Mouse (Mus musculus): ENCODE results near the gene Dnmt3l. TPM values are rescaled to one million over a fixed set of nuclear protein-coding genes. Genes with fewer than 3 reads are reported as not detected.

Dnmt3l gene
- total and polyA plus RNA-seq, 3 experiments, result 0.16 TPM; not detected in 2

GRCm38 (mm10) chr10:78057056-78057455 lies 15.3 kb downstream of the Dnmt3l start:
- Histone ChIP-seq H3K9me3 (replicated peaks) (no peaks in the 10 kb centered on the region), H3K36me3 (replicated peaks) (no peaks in the 10 kb centered on the region), H3K4me3 (ENCODE audit: low read depth, low read length) (no peak overlapping the region), H3K4me1 (ENCODE audit: insufficient read depth, low read depth, low read length) (no peaks in the 10 kb centered on the region), H3K27me3 (ENCODE audit: insufficient read depth, low read length) (peaks cover 12% of the 10 kb centered on the region)
- TF ChIP-seq TAL1 (conservative IDR thresholded peaks at IDR 0.05; ENCODE audit: low read depth, low read length) (no peak), CTCF (IDR thresholded peaks at IDR 0.05; ENCODE audit: low read depth, low read length) (no peak), POLR2AphosphoS5 (IDR thresholded peaks at IDR 0.05; ENCODE audit: insufficient replicate concordance, low read depth, low read length) (no peak), GATA2 (IDR thresholded peaks at IDR 0.05; ENCODE audit: borderline replicate concordance, low read depth, low read length) (no peak), GATA1 (IDR thresholded peaks at IDR 0.05; ENCODE audit: borderline replicate concordance, low read length) (no peak)
- DNase-seq (ENCODE audit: low spot score) (no peak), ATAC-seq (ENCODE audit: extremely low read depth, insufficient number of reproducible peaks, low FRiP score, poor library complexity, severe bottlenecking) (no peak)

DNA sequence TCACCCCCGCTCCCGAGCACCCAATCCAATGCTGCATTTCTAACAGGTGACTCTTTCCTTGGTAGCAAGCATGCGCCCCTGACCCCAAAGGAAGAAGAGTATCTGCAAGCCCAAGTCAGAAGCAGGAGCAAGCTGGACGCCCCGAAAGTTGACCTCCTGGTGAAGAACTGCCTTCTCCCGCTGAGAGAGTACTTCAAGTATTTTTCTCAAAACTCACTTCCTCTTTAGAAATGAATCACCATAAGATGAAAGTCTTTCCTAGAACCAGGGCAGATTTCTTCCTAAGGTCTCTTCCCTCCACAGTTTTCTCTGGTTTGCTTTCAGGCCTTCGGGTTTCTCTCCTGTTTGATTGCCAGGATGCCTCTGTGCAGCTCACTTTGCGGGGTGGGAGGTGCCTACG lies 21.4 kb downstream of the Dnmt3l start:
- Histone ChIP-seq H3K9me3 (replicated peaks) (no peaks in the 10 kb centered on the region), H3K4me1 (ENCODE audit: insufficient read depth, low read depth, low read length) (no peaks in the 10 kb centered on the region), H3K36me3 (replicated peaks) (no peaks in the 10 kb centered on the region), H3K27me3 (ENCODE audit: insufficient read depth, low read length) (no peaks in the 10 kb centered on the region), H3K4me3 (ENCODE audit: low read depth, low read length) (no peak overlapping the region)
- ATAC-seq (ENCODE audit: extremely low read depth, insufficient number of reproducible peaks, low FRiP score, poor library complexity, severe bottlenecking) (no peak), DNase-seq (ENCODE audit: low spot score) (no peak)
- TF ChIP-seq CTCF (IDR thresholded peaks at IDR 0.05; ENCODE audit: low read depth, low read length), result no peak
- TF ChIP-seq GATA1 (IDR thresholded peaks at IDR 0.05; ENCODE audit: borderline replicate concordance, low read length), result no peak
- no peak for TF ChIP-seq GATA2 (IDR thresholded peaks at IDR 0.05; ENCODE audit: borderline replicate concordance, low read depth, low read length)
- TF ChIP-seq TAL1 (conservative IDR thresholded peaks at IDR 0.05; ENCODE audit: low read depth, low read length), result no peak
- no peak for TF ChIP-seq POLR2AphosphoS5 (IDR thresholded peaks at IDR 0.05; ENCODE audit: insufficient replicate concordance, low read depth, low read length)

- DNase-seq (ENCODE audit: low spot score), result no peak
Observed at GRCm38 (mm10) chr10:78067226-78067625, 25.5 kb downstream of the Dnmt3l start.

GRCm38 (mm10) chr10:78068541-78068940 lies 26.8 kb downstream of the Dnmt3l start:
- no peaks in the 10 kb centered on the region for H3K36me3 ChIP-seq (replicated peaks)
- no peaks in the 10 kb centered on the region for H3K4me1 ChIP-seq (ENCODE audit: insufficient read depth, low read depth, low read length)
- H3K9me3 ChIP-seq (replicated peaks), result no peaks in the 10 kb centered on the region
- DNase-seq (ENCODE audit: low spot score) (no peak), ATAC-seq (ENCODE audit: extremely low read depth, insufficient number of reproducible peaks, low FRiP score, poor library complexity, severe bottlenecking) (no peak)
- H3K27me3 ChIP-seq (ENCODE audit: insufficient read depth, low read length), result peaks cover 12% of the 10 kb centered on the region
- no peak overlapping the region for H3K4me3 ChIP-seq (ENCODE audit: low read depth, low read length)
- TF ChIP-seq TAL1 (conservative IDR thresholded peaks at IDR 0.05; ENCODE audit: low read depth, low read length) (no peak), GATA2 (IDR thresholded peaks at IDR 0.05; ENCODE audit: borderline replicate concordance, low read depth, low read length) (no peak), POLR2AphosphoS5 (IDR thresholded peaks at IDR 0.05; ENCODE audit: insufficient replicate concordance, low read depth, low read length) (no peak), CTCF (IDR thresholded peaks at IDR 0.05; ENCODE audit: low read depth, low read length) (no peak), GATA1 (IDR thresholded peaks at IDR 0.05; ENCODE audit: borderline replicate concordance, low read length) (no peak)

More at GRCm38 (mm10) chr10:78067226-78067625, 25.5 kb downstream of the Dnmt3l start:
- Histone ChIP-seq H3K27me3 (ENCODE audit: insufficient read depth, low read length) (peaks cover 12% of the 10 kb centered on the region), H3K9me3 (replicated peaks) (no peaks in the 10 kb centered on the region), H3K36me3 (replicated peaks) (no peaks in the 10 kb centered on the region), H3K4me1 (ENCODE audit: insufficient read depth, low read depth, low read length) (no peaks in the 10 kb centered on the region), H3K4me3 (ENCODE audit: low read depth, low read length) (no peak overlapping the region)
- ATAC-seq (ENCODE audit: extremely low read depth, insufficient number of reproducible peaks, low FRiP score, poor library complexity, severe bottlenecking), result no peak
- TF ChIP-seq POLR2AphosphoS5 (IDR thresholded peaks at IDR 0.05; ENCODE audit: insufficient replicate concordance, low read depth, low read length), result no peak
- no peak for TF ChIP-seq CTCF (IDR thresholded peaks at IDR 0.05; ENCODE audit: low read depth, low read length)
- no peak for TF ChIP-seq GATA1 (IDR thresholded peaks at IDR 0.05; ENCODE audit: borderline replicate concordance, low read length)
- TF ChIP-seq TAL1 (conservative IDR thresholded peaks at IDR 0.05; ENCODE audit: low read depth, low read length), result no peak
- no peak for TF ChIP-seq GATA2 (IDR thresholded peaks at IDR 0.05; ENCODE audit: borderline replicate concordance, low read depth, low read length)

- TF ChIP-seq GATA2 (IDR thresholded peaks at IDR 0.05; ENCODE audit: borderline replicate concordance, low read depth, low read length) (no peak), GATA1 (IDR thresholded peaks at IDR 0.05; ENCODE audit: borderline replicate concordance, low read length) (no peak), POLR2AphosphoS5 (IDR thresholded peaks at IDR 0.05; ENCODE audit: insufficient replicate concordance, low read depth, low read length) (no peak), TAL1 (conservative IDR thresholded peaks at IDR 0.05; ENCODE audit: low read depth, low read length) (no peak), CTCF (IDR thresholded peaks at IDR 0.05; ENCODE audit: low read depth, low read length) (no peak)
- Histone ChIP-seq H3K9me3 (replicated peaks) (no peaks in the 10 kb centered on the region), H3K36me3 (replicated peaks) (no peaks in the 10 kb centered on the region), H3K27me3 (ENCODE audit: insufficient read depth, low read length) (peaks cover 12% of the 10 kb centered on the region), H3K4me3 (ENCODE audit: low read depth, low read length) (no peak within 1 kb of the TSS), H3K4me1 (ENCODE audit: insufficient read depth, low read depth, low read length) (no peaks in the 10 kb centered on the region)
- ATAC-seq (ENCODE audit: extremely low read depth, insufficient number of reproducible peaks, low FRiP score, poor library complexity, severe bottlenecking) (no peak), DNase-seq (ENCODE audit: low spot score) (no peak)
Observed at GRCm38 (mm10) chr10:78069101-78070011, 27.6 kb downstream of the Dnmt3l start, which contains the start of gene Icosl. Gene Icosl, plus strand, starts transcription at chr10:78069302.

DNA sequence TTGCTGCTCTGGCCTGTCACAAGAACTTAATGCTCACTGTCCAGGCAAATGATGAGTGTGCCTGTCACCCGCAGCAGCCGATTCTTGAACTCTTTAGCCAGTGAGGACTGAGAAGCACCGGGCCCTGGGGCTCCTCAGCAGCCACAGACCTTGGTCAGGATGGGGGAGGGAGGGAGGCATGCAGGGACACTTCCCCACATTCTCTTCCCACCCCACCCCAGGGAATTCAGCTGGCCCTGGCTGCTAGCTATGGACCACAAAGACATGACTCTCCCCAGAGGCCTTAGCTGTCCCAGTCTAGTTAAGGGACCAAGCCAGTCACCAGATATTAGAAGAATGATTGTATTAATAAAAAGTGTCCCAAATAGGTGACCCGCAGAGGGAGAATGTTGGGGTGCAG lies 32.4 kb downstream of the Dnmt3l start:
- no peaks in the 10 kb centered on the region for H3K9me3 ChIP-seq (replicated peaks)
- no peak overlapping the region for H3K4me3 ChIP-seq (ENCODE audit: low read depth, low read length)
- H3K36me3 ChIP-seq (replicated peaks), result no peaks in the 10 kb centered on the region
- no peak for ATAC-seq (ENCODE audit: extremely low read depth, insufficient number of reproducible peaks, low FRiP score, poor library complexity, severe bottlenecking)
- no peaks in the 10 kb centered on the region for H3K4me1 ChIP-seq (ENCODE audit: insufficient read depth, low read depth, low read length)
- DNase-seq (ENCODE audit: low spot score), result no peak
- no peak for TF ChIP-seq POLR2AphosphoS5 (IDR thresholded peaks at IDR 0.05; ENCODE audit: insufficient replicate concordance, low read depth, low read length)
- no peak for TF ChIP-seq TAL1 (conservative IDR thresholded peaks at IDR 0.05; ENCODE audit: low read depth, low read length)
- no peak for TF ChIP-seq CTCF (IDR thresholded peaks at IDR 0.05; ENCODE audit: low read depth, low read length)
- no peak for TF ChIP-seq GATA1 (IDR thresholded peaks at IDR 0.05; ENCODE audit: borderline replicate concordance, low read length)
- TF ChIP-seq GATA2 (IDR thresholded peaks at IDR 0.05; ENCODE audit: borderline replicate concordance, low read depth, low read length), result no peak
- peaks cover 16% of the 10 kb centered on the region for H3K27me3 ChIP-seq (ENCODE audit: insufficient read depth, low read length)

All from G1E (cell line).